Mouse (Mus musculus) embryonic facial prominence, embryonic 11.5 days (tissue): ENCODE measurements at regions not wholly inside any gene's neighbourhood (a gene's known extent, or its start where the extent isn't known, plus 50 kb on each side); places are given as distances from the start of the nearest gene placed in this dataset.

Experiments used
- ATAC-seq: fragments of 200-750 bp; cut with Nextera tagmentation; replicated peaks from 2 replicates; pipeline ENCODE4 v1.8.0; 2017; ENCODE audit warnings: low read depth; ENCODE audit not compliant: insufficient number of reproducible peaks, low FRiP score, low TSS enrichment
- DNase-seq: peaks from one replicate; pipeline ENCODE4 v3.0.0-alpha.2; 2015; ENCODE audit warnings: low spot score
- H3K27ac ChIP-seq: fragments of 300-500 bp; sonication (generic); replicated peaks from 2 replicates; pipeline ENCODE4 v1.5.1; 2014; ENCODE audit warnings: mild to moderate bottlenecking, low read depth, low read length, control low read depth
- H3K27me3 ChIP-seq: fragments of 300-500 bp; sonication (generic); 2 replicates; pipeline ENCODE4 v1.6.1; 2014; ENCODE audit warnings: mild to moderate bottlenecking, low read length, moderate library complexity, mixed read lengths; ENCODE audit not compliant: control insufficient read depth, insufficient read depth
- H3K36me3 ChIP-seq: fragments of 300-500 bp; sonication (generic); replicated peaks from 2 replicates; pipeline ENCODE4 v1.6.1; 2014; ENCODE audit warnings: low read depth, mild to moderate bottlenecking, low read length, moderate library complexity, mixed read lengths; ENCODE audit not compliant: control insufficient read depth, insufficient read depth
- H3K4me1 ChIP-seq: fragments of 300-500 bp; sonication (generic); 2 replicates; pipeline ENCODE4 v1.6.1; 2014; ENCODE audit warnings: low read length, mixed read lengths; ENCODE audit not compliant: control insufficient read depth, insufficient read depth
- H3K4me2 ChIP-seq: fragments of 300-500 bp; sonication (generic); 2 replicates; pipeline ENCODE4 v1.6.1; 2014; ENCODE audit warnings: low read depth, mild to moderate bottlenecking, control low read depth, low read length, moderate library complexity
- H3K4me3 ChIP-seq: fragments of 300-500 bp; sonication (generic); 2 replicates; pipeline ENCODE4 v1.5.1; 2014; ENCODE audit warnings: low read depth, low read length, control low read depth
- H3K9ac ChIP-seq: fragments of 300-500 bp; sonication (generic); replicated peaks from 2 replicates; pipeline ENCODE4 v1.6.1; 2014; ENCODE audit warnings: mild to moderate bottlenecking, control low read depth, low read length
- H3K9me3 ChIP-seq: fragments of 300-500 bp; sonication (generic); replicated peaks from 2 replicates; pipeline ENCODE4 v1.6.1; 2016; ENCODE audit warnings: mild to moderate bottlenecking, low read length, inconsistent platforms, mixed read lengths; ENCODE audit not compliant: control insufficient read depth
- WGBS: fragments of 180-500 bp; shearing (Covaris S2); extraction: QIAGEN DNeasy Blood & Tissue Kit; methylation state at CpG from one replicate; pipeline ENCODE4 v1.1.7; 2014; 5-methylcytosine and 5-hydroxymethylcytosine counted together

DNA sequence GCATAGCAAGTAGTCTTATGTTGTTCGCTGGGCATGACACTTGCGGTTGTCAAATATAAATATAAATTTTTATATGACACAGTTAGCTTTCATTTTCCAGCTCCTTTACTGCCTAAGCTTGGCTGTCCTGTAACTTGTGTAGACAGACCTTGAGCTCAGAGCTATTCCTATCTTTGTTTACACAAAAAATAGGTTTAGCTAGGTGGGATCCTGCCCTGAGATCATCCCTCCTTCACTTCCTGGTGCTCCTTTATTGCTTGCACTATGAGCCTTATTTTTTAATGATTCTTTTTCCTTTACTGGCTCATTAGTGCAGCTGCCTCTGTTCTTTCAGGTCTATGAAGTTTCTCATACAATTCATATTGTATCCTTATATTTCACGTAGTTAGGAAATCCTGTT lies 375.6 kb upstream of the Tfap2d start:
- no peak for DNase-seq
- Histone ChIP-seq H3K9me3 (no peaks in the 10 kb centered on the region), H3K9ac (no peak overlapping the region), H3K4me3 (no peak overlapping the region), H3K27ac (no peak overlapping the region), H3K36me3 (no peaks in the 10 kb centered on the region), H3K27me3 (no peaks in the 10 kb centered on the region), H3K4me2 (no peak overlapping the region), H3K4me1 (no peaks in the 10 kb centered on the region)
- ATAC-seq, result no peak
- 92% methylated on average over 3 of the region's 3 CpGs for WGBS

DNA sequence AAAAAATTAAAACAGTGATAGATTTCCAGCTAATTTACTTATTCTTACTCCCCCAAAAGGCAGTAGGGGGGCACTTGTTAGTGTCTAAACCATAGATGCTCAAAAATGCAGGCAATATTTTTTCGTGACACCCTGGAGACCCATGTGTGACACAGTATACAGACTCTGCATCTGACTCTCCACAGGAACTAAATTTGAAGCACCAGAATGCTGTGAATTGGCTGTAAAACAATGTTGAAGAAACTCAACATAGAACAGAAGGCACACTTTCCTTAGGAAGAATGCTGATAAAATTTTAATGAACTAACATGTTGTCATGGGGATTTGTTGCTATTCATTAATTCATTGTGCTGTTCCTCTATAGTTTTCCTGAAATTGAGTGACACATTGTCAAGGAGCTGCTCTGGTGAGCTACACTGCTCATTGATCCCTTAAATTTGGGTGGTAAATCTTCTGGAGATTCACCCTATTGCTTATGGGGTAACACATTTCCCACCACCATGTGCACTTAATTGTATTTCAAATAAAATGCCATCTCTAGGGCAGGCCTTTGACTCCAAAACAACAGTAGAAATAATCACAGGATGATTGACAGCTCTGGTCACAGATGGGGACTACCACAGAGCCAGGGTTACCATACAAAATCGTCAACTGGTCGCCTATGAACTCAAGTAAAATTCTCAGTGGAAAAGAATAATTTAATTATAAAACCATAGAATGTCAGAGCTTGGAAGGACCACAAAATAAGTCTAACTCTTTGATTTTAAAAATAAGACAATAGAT lies 344.3 kb upstream of the Tfap2d start:
- no peaks in the 10 kb centered on the region for H3K27me3 ChIP-seq
- H3K4me1 ChIP-seq, result no peaks in the 10 kb centered on the region
- 66% methylated on average over 3 of the region's 3 CpGs for WGBS
- H3K36me3 ChIP-seq, result no peaks in the 10 kb centered on the region
- ATAC-seq (0 out of 2 replicates have a peak, but pooled peaks have one; percentile 29), DNase-seq (no peak)
- H3K4me2 ChIP-seq, result no peak overlapping the region
- no peaks in the 10 kb centered on the region for H3K9me3 ChIP-seq
- no peak overlapping the region for H3K27ac ChIP-seq
- H3K9ac ChIP-seq, result no peak overlapping the region
- H3K4me3 ChIP-seq, result no peak overlapping the region

DNA sequence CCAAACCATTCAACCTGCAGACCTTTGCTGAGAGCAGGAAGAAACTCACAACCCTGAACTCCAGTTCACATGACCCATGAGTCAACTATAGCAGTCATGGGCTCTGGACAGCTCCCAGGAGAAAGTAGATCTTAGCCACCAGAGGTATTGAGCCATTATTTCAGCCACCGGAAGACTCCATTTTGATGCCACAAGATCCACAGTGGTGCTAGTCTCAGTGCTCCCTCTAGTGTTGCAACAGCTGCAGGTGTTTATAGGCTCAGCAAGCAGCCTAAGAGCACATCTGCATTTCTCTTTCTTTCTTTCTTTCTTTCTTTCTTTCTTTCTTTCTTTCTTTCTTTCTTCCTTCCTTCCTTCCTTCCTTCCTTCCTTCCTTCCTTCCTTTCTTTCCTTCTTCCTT lies 309.2 kb upstream of the Tfap2d start:
- WGBS, result 74% methylated on average over 1 of the region's 1 CpGs
- peak; percentile 22 for DNase-seq
- H3K4me1 ChIP-seq, result no peaks in the 10 kb centered on the region

More for the DNA sequence above, 309.2 kb upstream of the Tfap2d start:
- ATAC-seq, result no peak
- Histone ChIP-seq H3K4me2 (no peak overlapping the region), H3K36me3 (no peaks in the 10 kb centered on the region), H3K9me3 (no peaks in the 10 kb centered on the region), H3K4me3 (no peak overlapping the region), H3K27me3 (no peaks in the 10 kb centered on the region), H3K9ac (no peak overlapping the region), H3K27ac (no peak overlapping the region)
